Mouse (Mus musculus): ENCODE results near the gene Saa3.

- TF ChIP-seq CTCF (IDR thresholded peaks at IDR 0.05; ENCODE audit: low read depth, low read length) (no peak), POLR2A (IDR thresholded peaks at IDR 0.05; ENCODE audit: extremely low read depth, insufficient read depth, low read length) (no peak)
Observed at GRCm38 (mm10) chr7:46696754-46697153, 18.7 kb downstream of the Saa3 start.
